Comparison of ENCODE assay signal across 20 mouse cellular contexts in the genomic region with DNA sequence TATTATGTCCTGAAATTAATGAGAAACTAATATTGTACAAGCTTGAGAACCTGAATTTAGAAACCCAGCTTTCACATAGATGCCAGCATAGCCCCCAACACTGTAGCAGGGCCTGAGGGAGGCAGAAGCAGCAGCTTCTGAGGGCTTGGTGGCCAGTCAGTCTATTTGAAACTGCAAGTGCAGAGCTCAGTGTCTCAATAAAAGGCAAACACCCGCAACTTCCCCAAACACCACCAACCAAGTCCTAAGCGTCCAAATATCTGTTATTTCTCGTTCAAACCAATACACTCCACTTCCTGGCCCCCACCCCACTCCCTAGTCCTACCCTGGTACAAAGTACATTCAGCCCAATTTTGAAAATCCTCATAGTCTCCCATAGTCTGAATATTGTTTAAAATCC. TPM values are rescaled to one million over a fixed set of nuclear protein-coding genes. Genes with fewer than 3 reads are reported as not detected.
"Had no signal": no experiment of that assay in that cellular context is flagged by ENCODE, and none has a peak within 500 bp of the region (broad histone marks: within the 10 kb centered on the region; RNA-seq: fewer than 3 reads in every experiment).

No protein-coding gene starts in this region.

- H3K9me3 ChIP-seq: intestine, embryonic 15.5 days; limb, embryonic 15.5 days; liver, embryonic 13.5 days; megakaryocyte, embryonic 14.5 days; midbrain, embryonic 12.5 days had no signal

- H3K9ac ChIP-seq: intestine, embryonic 15.5 days; limb, embryonic 15.5 days; liver, embryonic 13.5 days; midbrain, embryonic 12.5 days had no signal

- H3K4me2 ChIP-seq: intestine, embryonic 15.5 days; limb, embryonic 15.5 days; liver, embryonic 13.5 days; midbrain, embryonic 12.5 days had no signal

- ATAC-seq: intestine, embryonic 15.5 days; midbrain, embryonic 16.5 days had no signal

- H3K4me3 ChIP-seq: intestine, embryonic 15.5 days; left cerebral cortex, adult 2 months; limb, embryonic 15.5 days; liver, embryonic 13.5 days; megakaryocyte, embryonic 14.5 days; midbrain, embryonic 12.5 days had no signal

- H3K27ac ChIP-seq: intestine, embryonic 15.5 days; left cerebral cortex, adult 2 months; limb, embryonic 15.5 days; liver, embryonic 13.5 days; midbrain, embryonic 12.5 days had no signal

- DNase-seq: kidney, adult 18-20 months; kidney, postnatal 25 days; liver, embryonic 13.5 days; lung, adult 18-20 months; thymus, adult 18-20 months; thymus, postnatal 25 days had no signal

- H3K27me3 ChIP-seq: intestine, embryonic 15.5 days; limb, embryonic 15.5 days; liver, embryonic 13.5 days; megakaryocyte, embryonic 14.5 days; midbrain, embryonic 12.5 days had no signal

- H3K36me3 ChIP-seq: intestine, embryonic 15.5 days; limb, embryonic 15.5 days; liver, embryonic 13.5 days; midbrain, embryonic 12.5 days had no signal

- H3K4me1 ChIP-seq: intestine, embryonic 15.5 days; limb, embryonic 15.5 days; liver, embryonic 13.5 days; megakaryocyte, embryonic 14.5 days; midbrain, embryonic 12.5 days had no signal

RNA-seq across cellular contexts. Expression of a gene that starts 6.1 kb away (rescaled TPM):
- total RNA-seq: layer of hippocampus, postnatal 25 days; left cerebral cortex, adult 2 months; left cerebral cortex, postnatal 14 days had no signal
- polyA plus RNA-seq: intestine, embryonic 15.5 days; kidney, embryonic 14.5 days; limb, embryonic 11.5 days; limb, embryonic 15.5 days; liver, embryonic 13.5 days; lung, embryonic 16.5 days; midbrain, embryonic 12.5 days; midbrain, embryonic 16.5 days; neural tube, embryonic 14.5 days; stomach, embryonic 14.5 days; urinary bladder, adult 2 months had no signal
